Mouse (Mus musculus) kidney, postnatal 10 days (tissue): ENCODE results near the gene Itgb1bp1.

Experiments
- DNase-seq: peaks from one replicate; pipeline ENCODE4 v3.0.0; 2021; ENCODE audit warnings: mixed read lengths

The Itgb1bp1 gene

DNA sequence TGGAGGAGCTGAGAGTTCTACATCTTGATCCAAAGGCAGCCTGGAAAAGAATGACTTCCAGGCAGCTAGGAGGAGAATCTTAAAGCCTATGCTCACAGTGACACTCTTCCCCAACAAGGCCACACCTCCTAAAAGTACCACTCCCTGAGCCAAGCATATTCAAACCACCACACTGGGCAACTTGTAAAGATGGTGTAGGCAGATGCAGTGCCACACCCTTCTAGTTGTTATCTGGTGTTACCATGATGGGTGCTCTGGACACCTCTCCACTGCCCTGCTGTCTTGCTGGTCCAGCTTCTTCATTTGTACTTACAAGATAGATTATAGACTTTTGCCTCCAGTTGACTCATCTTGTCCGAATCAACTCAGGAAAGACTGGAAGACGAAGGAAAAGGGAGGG lies 94.5 kb downstream of the Itgb1bp1 start:
- no peak for DNase-seq
